Mouse (Mus musculus): ENCODE results near the gene Snd1.

DNA sequence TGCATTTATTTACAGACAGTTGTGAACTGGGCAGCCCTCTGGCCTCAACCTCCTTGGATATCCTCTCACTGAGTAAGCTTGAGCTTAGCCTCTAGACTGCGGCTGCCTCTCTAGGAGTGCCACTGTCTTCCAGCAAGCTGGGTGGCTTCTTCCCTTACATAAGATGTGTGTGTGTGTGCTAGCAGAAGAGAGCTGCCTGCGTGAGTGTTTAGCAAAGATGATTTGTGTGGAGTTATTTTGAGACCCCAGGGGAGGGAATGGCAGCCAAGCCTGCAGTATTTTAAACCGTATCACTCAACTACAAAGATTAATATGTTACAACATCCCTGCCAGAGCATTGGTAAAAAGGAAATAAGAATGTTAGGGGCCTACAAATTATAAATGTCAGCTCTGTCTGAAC, 306.8 kb downstream of the Snd1 start:
- TF ChIP-seq USF1 (IDR thresholded peaks at IDR 0.05; ENCODE audit: low read depth), result no peak
- TF ChIP-seq CTCF (IDR thresholded peaks at IDR 0.05; ENCODE audit: control insufficient read depth, insufficient read depth, insufficient read length), result no peak

Data from C2C12 (cell line).